ENCODE assay signal across 8 mouse cellular contexts in the genomic region with DNA sequence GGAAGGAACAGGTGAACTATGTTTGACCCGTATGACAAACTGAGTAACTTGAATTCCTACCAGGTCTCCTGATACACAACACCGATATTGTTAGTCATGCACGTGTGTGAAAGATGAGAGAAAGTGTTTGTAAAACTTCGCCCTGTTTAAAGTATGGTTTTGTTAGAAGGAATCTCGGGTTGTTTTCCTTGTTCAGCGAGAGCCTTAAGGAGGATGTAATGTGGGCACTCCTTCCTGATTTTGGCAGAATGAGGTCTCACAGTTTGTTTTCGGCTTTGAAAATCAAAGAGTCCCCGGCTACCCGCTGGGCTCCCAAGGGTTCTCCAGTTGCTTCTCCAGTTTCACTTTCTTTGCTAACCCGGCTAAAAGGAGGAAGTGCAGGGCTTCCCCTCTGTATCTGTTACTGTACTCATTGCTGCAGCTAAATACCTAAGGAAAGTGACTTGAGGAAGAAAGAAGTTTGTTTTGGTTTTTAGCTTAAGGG.
A peak's percentile ranks its signal among the peaks of the same experiment; 100 is the strongest.
DNase-seq lines count a peak whose midpoint lies in the region; ATAC-seq lines count a peak whose summit lies in the region.

No protein-coding gene starts in this region.

- H3K36me3 ChIP-seq in neural tube, embryonic 12.5 days, result peaks cover 17% of the 10 kb centered on the region
- H3K36me3 ChIP-seq in heart, embryonic 13.5 days, result peaks cover 33% of the 10 kb centered on the region
- no peaks in the 10 kb centered on the region; the same call in 1 of the 2 replicates for H3K36me3 ChIP-seq in liver, embryonic 16.5 days (ENCODE audit: control insufficient read depth, insufficient read depth)
- H3K36me3 ChIP-seq in stomach, embryonic 14.5 days (ENCODE audit: control insufficient read depth, insufficient read depth, low read length), result peaks cover 20% of the 10 kb centered on the region

- no peaks in the 10 kb centered on the region for H3K9me3 ChIP-seq in neural tube, embryonic 12.5 days
- no peaks in the 10 kb centered on the region for H3K9me3 ChIP-seq in heart, embryonic 13.5 days
- H3K9me3 ChIP-seq in liver, embryonic 16.5 days (replicated peaks; ENCODE audit: control insufficient read depth, low read length), result no peaks in the 10 kb centered on the region
- no peaks in the 10 kb centered on the region for H3K9me3 ChIP-seq in stomach, embryonic 14.5 days (ENCODE audit: control insufficient read depth, low read depth, low read length)

- no peak overlapping the region for H3K9ac ChIP-seq in neural tube, embryonic 12.5 days
- peak overlapping the region; percentile 72 for H3K9ac ChIP-seq in heart, embryonic 13.5 days
- no peak overlapping the region for H3K9ac ChIP-seq in liver, embryonic 16.5 days (ENCODE audit: low read depth, low read length)
- no peak overlapping the region for H3K9ac ChIP-seq in stomach, embryonic 14.5 days (replicated peaks; ENCODE audit: low read depth, low read length)

- H3K27ac ChIP-seq in neural tube, embryonic 12.5 days, result no peak overlapping the region
- no peak overlapping the region for H3K27ac ChIP-seq in heart, embryonic 13.5 days (replicated peaks)
- H3K27ac ChIP-seq in liver, embryonic 16.5 days (ENCODE audit: low read length), result no peak overlapping the region
- peak overlapping the region; percentile 59; the same call in 1 of the 2 replicates for H3K27ac ChIP-seq in stomach, embryonic 14.5 days (ENCODE audit: low read length)

- no peak for DNase-seq in neural tube, embryonic 10.5 days (ENCODE audit: extremely low spot score, low spot score)
- DNase-seq in cerebellum, adult 18-20 months, result no peak
- DNase-seq in right cerebral cortex, adult 18-20 months, result no peak
- DNase-seq in embryo, embryonic 11 days, result no peak

- no peaks in the 10 kb centered on the region for H3K4me1 ChIP-seq in neural tube, embryonic 12.5 days
- peaks cover 10% of the 10 kb centered on the region; the same call in 1 of the 2 replicates for H3K4me1 ChIP-seq in heart, embryonic 13.5 days
- H3K4me1 ChIP-seq in liver, embryonic 16.5 days (ENCODE audit: control insufficient read depth, low read depth, low read length), result no peaks in the 10 kb centered on the region
- peaks cover 3% of the 10 kb centered on the region; the same call in 1 of the 2 replicates for H3K4me1 ChIP-seq in stomach, embryonic 14.5 days (ENCODE audit: control insufficient read depth, insufficient read depth, low read length)

- H3K4me3 ChIP-seq in neural tube, embryonic 12.5 days, result no peak overlapping the region
- peak overlapping the region; percentile 40 for H3K4me3 ChIP-seq in heart, embryonic 13.5 days
- peak overlapping the region; percentile 23 for H3K4me3 ChIP-seq in liver, embryonic 16.5 days (ENCODE audit: low read depth, low read length)
- H3K4me3 ChIP-seq in stomach, embryonic 14.5 days (ENCODE audit: low read depth, low read length), result no peak overlapping the region

- no peak for ATAC-seq in neural tube, embryonic 12.5 days (ENCODE audit: low FRiP score, low read depth)
- no peak for ATAC-seq in heart, embryonic 13.5 days (ENCODE audit: extremely low read depth, insufficient number of reproducible peaks, low FRiP score, low TSS enrichment)
- no peak for ATAC-seq in liver, embryonic 16.5 days (ENCODE audit: low read depth)
- ATAC-seq in stomach, embryonic 14.5 days (ENCODE audit: insufficient number of reproducible peaks, insufficient read depth, low FRiP score, low read depth), result no peak

- 20% methylated on average over 10 of the region's 10 CpGs for WGBS in neural tube, embryonic 12.5 days
- 14% methylated on average over 10 of the region's 10 CpGs for WGBS in heart, embryonic 13.5 days
- WGBS in liver, embryonic 16.5 days (ENCODE audit: insufficient replicate concordance), result 6% methylated on average over 10 of the region's 10 CpGs
- WGBS in stomach, embryonic 14.5 days, result 12% methylated on average over 10 of the region's 10 CpGs

- H3K27me3 ChIP-seq in neural tube, embryonic 12.5 days (replicated peaks), result no peaks in the 10 kb centered on the region
- no peaks in the 10 kb centered on the region; the same call in 1 of the 2 replicates for H3K27me3 ChIP-seq in heart, embryonic 13.5 days (replicated peaks)
- H3K27me3 ChIP-seq in liver, embryonic 16.5 days (ENCODE audit: control insufficient read depth, insufficient read depth, low read depth, low read length), result no peaks in the 10 kb centered on the region
- no peaks in the 10 kb centered on the region for H3K27me3 ChIP-seq in stomach, embryonic 14.5 days (ENCODE audit: control insufficient read depth, insufficient read depth, low read length)

- peak overlapping the region; percentile 18; the same call in 1 of the 2 replicates for H3K4me2 ChIP-seq in neural tube, embryonic 12.5 days (replicated peaks)
- H3K4me2 ChIP-seq in heart, embryonic 13.5 days, result peak overlapping the region; percentile 62
- H3K4me2 ChIP-seq in liver, embryonic 16.5 days (ENCODE audit: low read depth, low read length), result peak overlapping the region; percentile 25
- peak overlapping the region; percentile 24 for H3K4me2 ChIP-seq in stomach, embryonic 14.5 days (replicated peaks; ENCODE audit: low read depth, low read length)

Comparison
In these comparisons a context has a peak if more than half of its experiments do, and no peak if none do; other contexts are left out.
1. H3K4me3 ChIP-seq: peak in heart, embryonic 13.5 days (single experiment) and liver, embryonic 16.5 days (single experiment); none in neural tube, embryonic 12.5 days (single experiment) and stomach, embryonic 14.5 days (single experiment).
2. Peak in every context shown above with its lines, with median percentiles within 50 percentile points of each other: H3K4me2 ChIP-seq.